Mouse (Mus musculus) lung, adult 2 months (tissue): Measurements from ENCODE around the gene Ube2j1.

Experiments used
- CTCF ChIP-seq: fragments of 200-500 bp; IDR thresholded peaks from 2 replicates; pipeline ENCODE4 v1.5.1; 2011; ENCODE audit warnings: mild to moderate bottlenecking, low read length, control low read depth; ENCODE audit not compliant: insufficient read depth
- POLR2A ChIP-seq: fragments of 200-500 bp; IDR thresholded peaks from 2 replicates; pipeline ENCODE4 v1.6.1; 2011; ENCODE audit warnings: low read depth, mild to moderate bottlenecking, control low read depth, low read length, borderline replicate concordance; ENCODE audit errors: extremely low read depth

DNA sequence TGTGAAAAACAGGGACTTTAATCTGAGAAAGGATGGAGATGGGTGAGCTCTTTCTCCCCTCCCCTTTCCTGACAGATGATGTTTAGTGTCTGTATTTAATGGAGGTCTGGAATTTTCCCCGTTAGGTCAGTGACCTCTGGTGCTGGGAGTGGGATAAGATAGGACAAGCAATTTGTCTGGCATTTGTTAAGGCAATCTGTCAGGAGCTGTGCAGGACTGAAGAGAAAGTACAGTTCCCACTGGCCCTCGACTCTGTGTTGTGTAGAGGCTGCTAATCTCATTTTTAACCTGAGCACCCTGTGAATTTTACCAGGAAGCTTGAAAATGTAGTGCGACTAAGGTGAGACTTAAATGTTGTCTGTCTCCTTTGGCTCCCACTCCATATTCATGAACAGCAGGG lies 45.5 kb upstream of the Ube2j1 start:
- no peak for TF ChIP-seq CTCF
- TF ChIP-seq POLR2A, result no peak
